Mouse (Mus musculus) G1E (cell line): ENCODE measurements around the gene Mylk4. TPM values are rescaled to one million over a fixed set of nuclear protein-coding genes. Genes with fewer than 3 reads are reported as not detected.

Experiments used
- ATAC-seq: 2 replicates; pipeline ENCODE4 v1.8.0; 2016; ENCODE audit warnings: mild to moderate bottlenecking; ENCODE audit not compliant: insufficient number of reproducible peaks, poor library complexity, low FRiP score, severe bottlenecking; ENCODE audit errors: extremely low read depth
- DNase-seq: peaks from one replicate; pipeline ENCODE4 v3.0.0; 2012; ENCODE audit warnings: low spot score
- H3K27me3 ChIP-seq: 2 replicates; pipeline ENCODE4 v1.6.1; 2012; ENCODE audit warnings: mild to moderate bottlenecking, low read length, inconsistent platforms; ENCODE audit not compliant: insufficient read depth
- H3K36me3 ChIP-seq: replicated peaks from 2 replicates; pipeline ENCODE3; 2012; ENCODE audit warnings: mild to moderate bottlenecking, inconsistent platforms
- H3K4me1 ChIP-seq: 2 replicates; pipeline ENCODE4 v1.6.1; 2012; ENCODE audit warnings: low read depth, low read length, inconsistent platforms, mixed read lengths; ENCODE audit not compliant: insufficient read depth
- H3K4me3 ChIP-seq: 2 replicates; pipeline ENCODE4 v1.5.1; 2012; ENCODE audit warnings: low read depth, mild to moderate bottlenecking, inconsistent platforms, low read length, moderate library complexity, mixed read lengths
- H3K9me3 ChIP-seq: replicated peaks from 2 replicates; pipeline ENCODE4 v1.6.1; 2012; ENCODE audit warnings: inconsistent platforms
- CTCF ChIP-seq: IDR thresholded peaks from 2 replicates; pipeline ENCODE4 v1.5.1; 2012; ENCODE audit warnings: low read depth, low read length, inconsistent platforms, mixed read lengths
- GATA1 ChIP-seq: IDR thresholded peaks from 2 replicates; pipeline ENCODE4 v1.6.1; 2012; ENCODE audit warnings: borderline replicate concordance, low read length, inconsistent platforms, mixed read lengths
- GATA2 ChIP-seq: IDR thresholded peaks from 2 replicates; pipeline ENCODE4 v1.6.1; 2012; ENCODE audit warnings: low read depth, low read length, inconsistent platforms, borderline replicate concordance
- POLR2AphosphoS5 ChIP-seq: IDR thresholded peaks from 2 replicates; pipeline ENCODE4 v1.6.1; 2012; ENCODE audit warnings: low read depth, low read length, inconsistent platforms; ENCODE audit not compliant: insufficient replicate concordance
- TAL1 ChIP-seq: conservative IDR thresholded peaks from 2 replicates; pipeline ENCODE4 v1.6.1; 2012; ENCODE audit warnings: low read depth, low read length, inconsistent platforms, mixed read lengths
- polyA plus RNA-seq: library from polyadenylated mRNA; stranded (reverse); fragments of >175 nt; gene quantifications from 2 replicates; pipeline ENCODE4 v1.2.3, GENCODE M21; 2012
- total RNA-seq, 2 experiments: library from RNA; stranded (forward) in 1 of 2; stranded (reverse) in 1 of 2; fragments of 200-1000 nt in 1 of 2; fragments of >200 nt in 1 of 2; fragmentation: Nextera tagmentation in 1 of 2; gene quantifications; 2 replicates each; pipeline ENCODE4 v1.2.3; 2014 to 2017

Mylk4 gene
- total and polyA plus RNA-seq, 3 experiments: 0.05 TPM; not detected in 2

- Histone ChIP-seq H3K27me3 (peaks cover 29% of the 10 kb centered on the region), H3K36me3 (no peaks in the 10 kb centered on the region), H3K4me3 (no peak overlapping the region), H3K4me1 (no peaks in the 10 kb centered on the region), H3K9me3 (no peaks in the 10 kb centered on the region)
- no peak for DNase-seq
- ATAC-seq: no peak
- no peak for TF ChIP-seq TAL1
- TF ChIP-seq GATA1: no peak
- TF ChIP-seq GATA2: no peak
- TF ChIP-seq POLR2AphosphoS5: no peak
- no peak for TF ChIP-seq CTCF
These were observed 4.9 kb downstream of the Mylk4 start for GRCm38 (mm10) chr13:32778861-32779260.

- DNase-seq (no peak), ATAC-seq (no peak)
- Histone ChIP-seq H3K4me3 (no peak overlapping the region), H3K27me3 (peaks cover 22% of the 10 kb centered on the region), H3K4me1 (no peaks in the 10 kb centered on the region), H3K9me3 (no peaks in the 10 kb centered on the region), H3K36me3 (no peaks in the 10 kb centered on the region)
- TF ChIP-seq GATA2 (no peak), GATA1 (no peak), TAL1 (no peak), POLR2AphosphoS5 (no peak), CTCF (no peak)
These were observed 7.4 kb downstream of the Mylk4 start for GRCm38 (mm10) chr13:32776350-32776749.

- no peak overlapping the region for H3K4me3 ChIP-seq
- DNase-seq (no peak), ATAC-seq (no peak)
- H3K36me3 ChIP-seq: no peaks in the 10 kb centered on the region
- TF ChIP-seq POLR2AphosphoS5: no peak
- no peak for TF ChIP-seq TAL1
- no peak for TF ChIP-seq CTCF
- no peak for TF ChIP-seq GATA2
- no peak for TF ChIP-seq GATA1
- peaks cover 18% of the 10 kb centered on the region for H3K27me3 ChIP-seq
- H3K9me3 ChIP-seq: no peaks in the 10 kb centered on the region
- H3K4me1 ChIP-seq: no peaks in the 10 kb centered on the region
These were observed 7.9 kb downstream of the Mylk4 start for GRCm38 (mm10) chr13:32775889-32776288.

DNA sequence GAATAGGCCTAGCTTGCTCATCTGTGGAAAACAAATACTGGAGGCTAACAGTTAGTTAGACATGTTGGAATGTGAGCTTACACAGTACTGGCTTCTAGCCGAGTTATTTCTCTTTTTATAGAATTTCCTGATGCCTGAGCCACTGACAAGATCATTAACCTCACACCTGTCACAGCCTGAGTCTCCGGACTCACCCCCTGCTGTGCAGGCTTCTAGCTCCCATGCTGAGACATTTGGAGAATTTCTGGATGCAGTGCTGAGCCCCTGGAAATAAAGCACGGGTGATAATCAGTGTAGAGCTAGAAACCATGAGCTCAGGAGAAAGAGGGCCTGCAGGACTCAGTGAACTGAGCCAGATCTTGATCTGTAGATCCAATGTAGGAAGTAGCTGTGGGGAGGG is 13.8 kb downstream of the Mylk4 start:
- H3K9me3 ChIP-seq: no peaks in the 10 kb centered on the region
- no peak overlapping the region for H3K4me3 ChIP-seq
- DNase-seq (no peak), ATAC-seq (no peak)
- H3K27me3 ChIP-seq: no peaks in the 10 kb centered on the region; the same call in 1 of the 2 replicates
- H3K36me3 ChIP-seq: no peaks in the 10 kb centered on the region
- no peaks in the 10 kb centered on the region for H3K4me1 ChIP-seq
- TF ChIP-seq POLR2AphosphoS5: no peak
- no peak for TF ChIP-seq TAL1
- no peak for TF ChIP-seq GATA1
- TF ChIP-seq CTCF: no peak
- no peak for TF ChIP-seq GATA2

GRCm38 (mm10) chr13:32768104-32768503 is 15.7 kb downstream of the Mylk4 start:
- no peaks in the 10 kb centered on the region for H3K36me3 ChIP-seq
- peaks cover 5% of the 10 kb centered on the region; the same call in 1 of the 2 replicates for H3K27me3 ChIP-seq
- H3K9me3 ChIP-seq: no peaks in the 10 kb centered on the region
- no peaks in the 10 kb centered on the region for H3K4me1 ChIP-seq
- ATAC-seq (no peak), DNase-seq (no peak)
- TF ChIP-seq GATA1: no peak
- 0 out of 2 replicates have a peak, but pooled peaks have one; percentile 13 for TF ChIP-seq CTCF
- no peak overlapping the region for H3K4me3 ChIP-seq

DNA sequence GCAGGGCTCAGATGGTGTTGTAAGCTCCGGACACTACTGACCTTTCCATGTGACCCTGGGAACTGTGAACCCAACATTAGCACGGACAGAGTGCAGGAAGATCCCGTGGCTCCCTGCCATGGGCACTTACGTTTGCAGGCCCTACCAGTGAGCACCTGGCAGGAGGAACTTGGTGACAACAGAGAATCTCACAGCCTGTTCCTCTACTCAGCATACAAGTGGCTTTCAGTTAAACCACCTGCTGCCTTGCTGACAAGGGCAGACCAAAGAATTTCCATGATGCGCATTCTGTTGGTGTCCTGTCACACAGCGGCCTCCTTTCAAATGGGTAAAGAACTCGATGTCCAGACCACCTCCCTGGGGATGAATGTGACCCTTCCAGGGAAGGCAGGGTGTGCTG is 19.3 kb downstream of the Mylk4 start:
- ATAC-seq (no peak), DNase-seq (no peak)
- Histone ChIP-seq H3K4me1 (no peaks in the 10 kb centered on the region), H3K4me3 (no peak overlapping the region), H3K36me3 (no peaks in the 10 kb centered on the region), H3K27me3 (peaks cover 8% of the 10 kb centered on the region; the same call in 1 of the 2 replicates), H3K9me3 (no peaks in the 10 kb centered on the region)
- TF ChIP-seq GATA1 (no peak), CTCF (no peak), GATA2 (no peak), POLR2AphosphoS5 (no peak), TAL1 (no peak)
